Mouse (Mus musculus) spleen, adult 2 months (tissue): ENCODE measurements around the gene Ect2l.

ENCODE experiments used
- CTCF ChIP-seq: fragments of 200-500 bp; IDR thresholded peaks from 2 replicates; pipeline ENCODE4 v1.5.1; 2011; ENCODE audit warnings: mild to moderate bottlenecking, inconsistent platforms; ENCODE audit not compliant: insufficient read depth, insufficient read length, insufficient replicate concordance; ENCODE audit errors: extremely low read depth
- POLR2A ChIP-seq: fragments of 200-500 bp; IDR thresholded peaks from 2 replicates; pipeline ENCODE4 v1.6.1; 2011; ENCODE audit warnings: low read depth, low read length, inconsistent platforms

DNA sequence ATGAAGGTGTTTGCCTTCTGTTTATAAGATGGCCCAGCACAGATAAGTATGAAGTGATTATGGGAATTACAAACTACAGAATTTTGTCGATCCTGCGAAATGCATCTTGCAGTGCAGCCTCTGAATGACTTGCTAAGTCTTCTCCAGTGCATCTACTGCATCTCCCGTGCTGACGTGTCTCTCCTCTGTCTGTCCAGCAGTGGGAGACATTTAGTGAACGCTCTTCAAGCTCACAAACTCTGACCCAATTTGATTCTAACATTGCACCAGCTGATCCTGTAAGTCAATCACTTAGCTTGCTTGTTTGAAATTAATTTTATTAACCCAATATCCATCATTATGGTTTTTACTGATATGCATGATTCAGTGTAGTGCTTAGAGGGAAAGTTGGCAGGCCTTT, 103.2 kb downstream of the Ect2l start:
- TF ChIP-seq CTCF (peak; percentile 2; the same call in 1 of the 2 replicates), POLR2A (no peak)
